Mouse (Mus musculus) ovary, adult 18-20 months (tissue): ENCODE measurements around the gene Hist2h3c1.
A peak's percentile ranks its signal among the peaks of the same experiment; 100 is the strongest.
"Not testable (repeated sequence)": the region's sequence is repeated elsewhere in the genome, so short reads cannot be mapped to it uniquely, and the experiment has no call there.

Source experiments
- DNase-seq: peaks from one replicate; pipeline ENCODE4 v3.0.0; 2022; ENCODE audit warnings: low spot score, mixed read lengths

Gene Hist2h3c1

GRCm38 (mm10) chr3:96235836-96236235 lies 10.6 kb upstream of the Hist2h3c1 start:
- no peak for DNase-seq

- no peak for DNase-seq
Measured at GRCm38 (mm10) chr3:96236834-96237334, 9.6 kb upstream of the Hist2h3c1 start.

- no peak for DNase-seq
Measured at GRCm38 (mm10) chr3:96237335-96237903, 9.1 kb upstream of the Hist2h3c1 start.

GRCm38 (mm10) chr3:96237904-96238511 lies 8.5 kb upstream of the Hist2h3c1 start:
- DNase-seq, result no peak

- peak; percentile 62 for DNase-seq
Measured at GRCm38 (mm10) chr3:96238954-96239793, 7.3 kb upstream of the Hist2h3c1 start, which contains the start of gene Hist2h3c2. Gene Hist2h3c2 (minus strand): TSS chr3:96239127.

- peak; percentile 93 for DNase-seq
Measured at GRCm38 (mm10) chr3:96239949-96240798, 6.3 kb upstream of the Hist2h3c1 start, which contains the start of gene Hist2h2aa2. Gene Hist2h2aa2 (minus strand): TSS chr3:96240276.

GRCm38 (mm10) chr3:96240799-96241197 lies 5.7 kb upstream of the Hist2h3c1 start:
- DNase-seq, result no peak

- no peak for DNase-seq
Measured at GRCm38 (mm10) chr3:96243921-96244572, 2.4 kb upstream of the Hist2h3c1 start.

- DNase-seq, result peak; percentile 76
Measured at GRCm38 (mm10) chr3:96245003-96245886, 1.2 kb upstream of the Hist2h3c1 start, which contains the start of gene Hist2h2aa1. Gene Hist2h2aa1 (plus strand): TSS chr3:96245497.

GRCm38 (mm10) chr3:96246018-96246417 lies 467 bp upstream of the Hist2h3c1 start:
- DNase-seq, result not testable (repeated sequence)

- DNase-seq, result no peak
Measured at GRCm38 (mm10) chr3:96247356-96248140, 1.1 kb downstream of the Hist2h3c1 start.

- no peak for DNase-seq
Measured at GRCm38 (mm10) chr3:96248141-96249033, 1.9 kb downstream of the Hist2h3c1 start.

- DNase-seq, result no peak
Measured at GRCm38 (mm10) chr3:96249034-96249345, 2.5 kb downstream of the Hist2h3c1 start.

GRCm38 (mm10) chr3:96250890-96251289 lies 4.4 kb downstream of the Hist2h3c1 start:
- no peak for DNase-seq

GRCm38 (mm10) chr3:96251787-96252186 lies 5.3 kb downstream of the Hist2h3c1 start:
- DNase-seq, result no peak

- no peak for DNase-seq
Measured at GRCm38 (mm10) chr3:96254683-96255355, 8.3 kb downstream of the Hist2h3c1 start.

- no peak for DNase-seq
Measured at GRCm38 (mm10) chr3:96255926-96256593, 9.6 kb downstream of the Hist2h3c1 start.
